Mouse (Mus musculus) gastrocnemius, adult 8-10 months (tissue): Measurements from ENCODE around the gene Fam71b. TPM values are rescaled to one million over a fixed set of nuclear protein-coding genes. Genes with fewer than 3 reads are reported as not detected.

Experiments
- DNase-seq, 2 experiments: peaks; one replicate each; pipeline ENCODE4 v3.0.0; 2022; ENCODE audit warnings: low spot score in 2 of 2
- total RNA-seq, 4 experiments: library from RNA; stranded (reverse); gene quantifications; 2 replicates each; pipeline ENCODE4 v1.2.4; 2022

Fam71b gene
- not detected for total RNA-seq

DNA sequence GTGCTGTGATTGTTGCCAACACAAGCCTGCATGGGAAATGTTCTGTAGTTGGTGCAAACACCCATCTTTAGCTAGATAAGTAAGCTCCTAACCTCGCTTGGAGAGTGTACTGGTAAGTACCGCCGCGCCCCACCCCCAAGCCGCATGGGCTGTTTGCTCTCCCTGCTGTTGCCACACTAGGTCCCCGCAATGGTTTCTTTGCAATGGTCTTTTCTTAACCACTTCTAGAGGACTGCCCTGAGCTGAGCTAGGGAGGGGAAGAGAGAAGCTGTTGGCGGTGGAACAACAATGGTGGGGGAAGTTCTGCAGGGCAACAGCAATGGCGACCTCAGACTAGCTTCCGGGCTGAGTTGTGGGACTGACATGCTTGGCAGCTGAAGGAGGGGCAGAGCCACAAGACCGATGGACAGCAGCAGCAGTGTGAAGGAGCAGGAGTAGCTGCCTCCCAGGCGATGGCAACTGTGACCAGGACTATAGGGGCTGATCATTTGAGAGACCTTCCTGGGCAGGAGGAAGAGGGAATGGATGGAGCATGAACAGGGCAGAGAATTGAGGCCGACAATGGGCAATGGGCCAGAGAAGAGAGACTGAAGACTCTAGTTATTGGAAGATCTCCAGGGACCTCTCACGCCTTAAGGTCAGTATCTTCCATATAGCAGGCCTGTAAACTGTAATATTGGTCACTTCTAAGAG lies at the start of gene Fam71b:
Fam71b (plus strand) TSS at position 393 of the 693 bp plus-strand sequence.
- no peak for DNase-seq

DNA sequence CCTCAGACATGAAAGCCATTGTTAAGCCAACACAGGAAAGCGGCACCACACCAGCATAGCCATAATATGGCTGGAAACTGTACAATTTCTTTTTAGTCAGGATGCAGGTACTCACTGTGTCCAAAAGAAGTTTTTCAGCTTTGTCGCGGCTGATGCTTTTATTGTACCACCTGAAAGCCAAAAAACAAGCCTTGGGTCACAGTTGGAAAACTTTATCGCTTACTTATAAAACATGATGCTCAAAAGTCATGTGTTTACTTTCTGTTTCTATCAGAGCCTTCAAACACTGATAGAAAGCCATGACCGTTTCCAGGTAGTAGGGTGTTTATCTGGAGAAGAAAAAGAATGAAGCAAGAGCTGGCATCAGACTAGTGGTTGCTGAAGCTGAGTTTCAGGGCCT lies 48.6 kb upstream of the Fam71b start:
- DNase-seq = no peak

DNA sequence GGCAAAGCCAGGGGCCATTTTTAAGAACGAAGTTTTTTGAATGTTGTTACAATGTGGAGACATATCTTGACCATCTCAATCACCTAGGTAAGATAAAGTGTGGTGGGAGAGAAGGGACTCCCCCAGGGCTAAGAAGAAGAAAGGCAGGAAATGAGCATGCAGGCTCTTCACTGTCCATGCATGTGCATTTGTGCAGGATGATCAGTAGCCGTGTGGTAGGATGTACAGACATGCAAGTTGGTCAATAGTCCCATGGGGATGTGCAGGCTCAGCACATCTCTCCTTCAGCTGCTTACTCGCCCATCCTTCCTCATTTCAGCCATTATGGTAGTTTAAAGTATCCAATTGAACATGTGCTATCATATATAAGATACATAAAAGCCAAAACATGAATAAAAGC lies 47.9 kb upstream of the Fam71b start:
- DNase-seq = no peak

DNA sequence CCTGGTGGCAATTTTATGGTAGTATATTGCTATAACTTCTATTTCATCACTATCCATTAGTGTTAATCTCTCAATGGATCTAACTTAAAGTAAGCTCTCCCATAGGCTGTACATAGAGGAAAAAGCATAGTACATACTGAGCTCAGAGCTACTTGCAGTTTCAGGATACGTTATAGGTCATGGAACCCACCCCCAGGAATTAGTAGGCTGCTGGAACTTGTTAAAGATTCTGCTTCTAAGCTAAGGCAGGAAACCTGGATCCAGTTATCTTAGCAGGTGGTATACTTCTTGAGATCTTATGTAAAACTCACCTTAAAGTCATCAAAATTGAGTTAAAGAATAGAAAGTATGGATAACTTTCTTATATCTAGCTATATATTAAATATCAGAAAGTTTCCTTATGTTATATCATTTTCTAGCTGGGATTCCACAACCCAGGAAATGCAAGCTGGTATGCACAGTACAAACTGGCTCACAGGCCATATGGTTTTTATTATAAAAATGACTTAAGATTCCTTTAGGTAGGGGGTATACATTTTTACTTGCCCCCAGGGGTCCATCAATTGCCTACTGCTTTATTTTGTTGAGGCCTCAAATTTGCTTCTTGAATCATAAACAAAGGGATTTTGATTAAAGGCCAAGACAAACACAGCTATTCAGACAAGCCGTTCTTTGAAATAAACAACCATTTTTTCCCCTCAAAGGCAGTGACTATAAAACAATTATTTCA lies 46.5 kb upstream of the Fam71b start:
- DNase-seq = no peak

DNA sequence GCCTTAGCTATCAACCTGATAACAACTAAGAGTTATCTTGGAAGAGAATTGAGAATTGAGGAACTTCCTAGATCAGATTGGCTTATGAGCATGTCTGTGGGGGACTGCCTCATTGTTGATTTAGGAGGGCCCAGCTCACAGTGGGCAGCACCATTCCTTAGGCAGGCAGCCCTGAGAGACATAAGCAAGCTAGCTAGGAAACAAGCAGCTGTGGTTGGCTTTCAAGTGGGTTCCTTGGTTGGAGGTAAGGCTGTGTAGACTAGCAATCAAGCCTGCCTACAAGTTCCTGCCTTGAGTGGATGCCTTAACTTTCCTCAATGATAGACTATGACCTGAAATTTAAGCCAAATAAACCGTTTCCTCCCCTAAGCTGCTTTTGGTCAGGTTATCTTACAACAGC lies 38.0 kb upstream of the Fam71b start:
- DNase-seq = no peak

DNA sequence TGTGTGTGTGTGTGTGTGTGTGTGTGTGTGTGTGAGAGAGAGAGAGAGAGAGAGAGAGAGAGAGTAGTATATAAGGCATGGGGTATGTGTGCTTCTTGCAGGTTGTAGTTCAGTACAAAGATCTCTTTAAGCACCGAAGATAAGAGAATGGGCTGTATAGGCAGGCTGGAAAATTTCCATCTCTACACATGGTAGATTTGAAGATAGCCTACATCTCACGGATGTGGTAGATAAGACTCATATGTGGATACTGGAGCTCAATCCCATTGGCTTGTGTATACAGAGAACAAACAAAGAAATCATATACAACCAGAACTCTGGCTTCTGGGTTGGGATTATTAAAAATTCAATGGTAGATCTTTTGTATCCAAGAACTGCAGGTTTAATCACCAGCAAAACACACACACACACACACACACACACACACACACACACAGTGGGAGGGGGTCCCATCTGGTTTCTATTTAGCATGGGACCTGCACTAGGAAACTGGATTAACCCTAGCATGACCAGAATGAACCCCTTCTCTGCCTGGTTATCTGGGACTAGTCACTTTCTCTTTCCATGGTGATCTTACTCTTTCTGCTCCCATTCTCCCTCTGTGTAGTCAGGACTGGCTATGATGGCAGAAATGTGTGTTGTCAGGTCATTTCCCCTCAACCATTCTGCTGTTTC lies 35.2 kb upstream of the Fam71b start:
- no peak for DNase-seq

DNA sequence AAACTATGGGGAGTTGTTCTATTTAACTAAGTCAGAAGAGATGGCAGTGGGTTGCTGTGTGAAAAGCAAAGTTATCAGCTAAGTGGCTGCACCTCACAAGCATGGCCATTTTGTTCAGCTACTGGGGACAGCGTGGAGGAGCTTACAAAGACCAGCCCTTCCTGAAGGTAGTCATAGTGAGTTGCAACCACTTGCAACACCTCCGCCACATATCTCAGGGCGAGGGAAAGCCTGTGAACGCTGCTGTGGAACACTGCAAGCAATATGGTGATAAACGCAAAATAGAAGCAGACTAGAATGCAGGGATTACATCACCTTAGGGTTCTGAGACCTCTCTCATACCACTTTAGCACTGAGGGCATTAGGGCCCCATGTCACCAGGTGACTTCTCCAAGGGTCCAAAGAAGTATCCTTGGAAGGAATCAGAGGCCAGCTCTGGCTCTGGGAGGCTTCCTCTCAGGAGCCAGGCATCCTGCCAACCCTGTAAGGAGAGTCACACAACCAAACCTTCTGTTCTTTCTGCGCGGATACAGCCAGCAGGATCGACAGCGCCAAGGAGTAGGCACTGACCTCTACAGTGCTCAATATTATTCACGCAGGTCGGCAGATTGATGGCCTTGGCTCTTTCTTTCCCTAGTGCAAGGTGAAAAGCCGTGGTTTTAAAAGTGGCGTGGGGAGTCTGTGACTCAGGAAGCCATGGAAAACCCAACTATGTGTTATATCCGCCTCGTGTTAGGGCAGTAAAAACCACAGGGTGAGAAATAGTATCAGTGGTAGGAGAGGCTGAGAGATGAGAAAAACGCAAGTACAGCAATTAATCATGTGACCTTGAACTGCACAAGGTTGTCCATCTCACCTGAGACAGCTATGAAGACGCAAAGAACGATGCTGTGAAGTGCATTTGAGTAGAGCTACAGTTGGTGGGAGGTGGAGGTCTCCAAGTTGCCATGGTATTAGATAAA lies 34.0 kb upstream of the Fam71b start:
- DNase-seq = no peak

DNA sequence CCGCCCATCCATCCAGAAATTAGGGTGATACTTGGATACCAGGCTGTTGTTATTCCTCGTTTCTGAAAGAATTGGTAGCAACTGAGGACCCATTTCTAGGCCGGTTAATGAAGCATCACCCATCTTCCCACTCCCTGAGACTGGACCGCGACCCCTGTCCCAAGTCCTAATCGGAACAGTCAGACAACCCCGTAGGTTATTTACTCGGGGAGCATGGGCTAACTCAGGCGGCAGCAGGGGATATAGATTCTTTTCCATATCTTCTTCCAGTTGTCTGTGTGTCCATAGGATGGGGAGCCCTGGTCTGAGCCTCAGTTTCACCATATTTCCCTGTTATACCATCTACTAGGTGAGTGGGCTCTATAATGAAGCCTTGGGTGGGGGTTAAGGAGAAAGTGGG lies 32.5 kb upstream of the Fam71b start:
- DNase-seq = no peak

DNA sequence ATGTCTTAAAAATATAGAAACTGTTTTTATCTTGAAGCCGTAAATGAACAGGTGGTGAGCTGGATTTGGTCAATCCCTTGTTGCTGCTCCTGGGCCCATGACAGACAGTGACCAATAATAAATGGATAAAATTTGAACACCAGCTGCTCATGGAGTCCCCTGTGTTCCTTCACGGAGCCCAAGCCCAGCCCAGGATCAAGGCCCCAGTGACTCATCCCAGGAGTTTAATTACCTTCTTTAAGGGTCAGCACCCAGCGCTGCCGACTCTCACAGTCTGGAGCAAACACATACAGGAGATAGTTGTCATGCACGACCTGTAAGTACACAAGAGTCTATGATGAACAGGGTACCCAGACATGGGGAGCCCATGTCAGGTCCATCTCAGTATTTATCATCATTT lies 30.6 kb upstream of the Fam71b start:
- no peak for DNase-seq

DNA sequence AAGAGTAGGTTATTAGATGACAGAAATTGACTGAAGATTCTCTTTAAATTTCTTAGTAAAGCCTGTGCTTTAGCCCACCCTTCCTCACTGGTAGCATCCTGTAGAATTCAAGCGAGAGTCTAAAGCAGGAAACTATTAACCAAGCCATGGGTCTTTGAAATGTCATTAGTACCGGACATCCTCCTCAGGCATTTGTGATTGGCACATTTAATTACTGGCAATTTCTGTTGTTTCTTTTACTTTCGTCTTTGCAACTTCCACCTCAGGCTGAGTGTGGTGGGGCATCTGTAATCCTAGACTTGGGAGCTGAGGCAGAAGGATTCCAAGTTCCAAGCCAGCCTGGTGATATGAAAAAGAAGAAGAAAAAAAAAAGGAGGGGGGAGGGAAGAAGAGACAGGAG lies 30.0 kb upstream of the Fam71b start:
- no peak for DNase-seq

DNA sequence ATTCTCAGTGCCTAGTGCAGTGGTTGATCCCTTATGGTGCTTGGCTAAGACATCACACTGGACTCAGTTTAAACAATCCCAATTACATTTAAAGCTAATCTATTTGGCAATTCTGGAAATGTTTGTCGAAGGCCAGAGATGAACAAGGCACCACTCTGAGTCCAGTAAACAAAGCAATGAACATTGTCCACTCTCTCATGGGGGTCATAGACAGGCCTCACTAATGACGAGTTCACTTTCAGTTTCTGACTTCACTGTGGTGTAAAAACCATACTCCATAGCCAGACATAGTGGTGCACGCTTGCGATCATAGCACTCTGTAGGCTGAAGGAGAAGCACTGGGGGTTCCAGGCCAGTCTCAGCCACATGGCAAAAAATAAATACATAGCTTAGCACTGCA lies 25.9 kb upstream of the Fam71b start:
- DNase-seq = no peak

DNA sequence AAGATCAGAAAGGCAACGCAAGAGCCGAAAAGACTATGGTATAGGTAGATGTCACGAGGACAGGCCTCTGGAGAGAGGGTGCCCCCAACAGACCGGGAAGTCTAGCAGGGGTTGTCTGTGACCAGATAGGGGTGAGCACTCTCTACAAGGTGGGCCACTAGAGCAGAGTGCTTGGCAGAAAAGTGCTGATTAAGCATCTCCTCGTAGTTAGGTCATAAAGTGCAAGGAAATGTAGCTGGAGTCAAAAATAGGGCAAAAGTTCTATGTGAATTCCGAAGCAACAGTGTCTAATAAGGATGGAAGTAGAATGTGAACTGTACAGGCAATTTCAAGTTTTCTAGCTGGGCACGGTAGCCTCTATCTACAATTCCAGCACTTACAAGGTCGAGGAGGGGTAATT lies 25.1 kb upstream of the Fam71b start:
- no peak for DNase-seq

DNA sequence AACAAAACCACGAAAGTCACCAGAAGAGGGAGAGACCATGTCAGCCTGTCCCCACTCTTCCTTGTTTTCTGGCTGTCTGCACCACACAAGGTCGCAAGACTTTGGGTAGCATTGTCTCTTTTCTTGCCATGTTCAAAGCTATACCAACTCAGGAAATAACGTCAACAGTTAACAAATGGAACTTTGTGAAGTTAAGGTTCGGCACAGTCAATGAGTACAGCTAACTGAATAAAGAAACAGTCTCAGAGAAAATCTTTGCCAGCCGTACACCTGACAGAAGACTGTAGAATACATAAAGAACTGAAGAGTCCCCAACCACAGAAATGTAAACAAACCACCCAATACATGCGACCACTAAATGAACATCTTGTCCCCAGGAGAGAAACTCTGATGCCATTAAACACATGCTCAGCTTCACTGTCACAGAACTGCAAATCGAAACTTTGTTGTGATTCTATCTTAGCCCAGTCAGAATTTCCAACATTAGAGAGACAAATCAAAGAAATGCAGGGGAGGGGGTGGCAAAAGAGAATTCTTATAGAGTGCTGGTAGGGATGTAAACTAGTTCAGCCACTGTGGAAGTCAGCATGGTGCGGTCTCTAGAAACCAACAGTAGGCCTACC lies 23.9 kb upstream of the Fam71b start:
- DNase-seq = no peak

DNA sequence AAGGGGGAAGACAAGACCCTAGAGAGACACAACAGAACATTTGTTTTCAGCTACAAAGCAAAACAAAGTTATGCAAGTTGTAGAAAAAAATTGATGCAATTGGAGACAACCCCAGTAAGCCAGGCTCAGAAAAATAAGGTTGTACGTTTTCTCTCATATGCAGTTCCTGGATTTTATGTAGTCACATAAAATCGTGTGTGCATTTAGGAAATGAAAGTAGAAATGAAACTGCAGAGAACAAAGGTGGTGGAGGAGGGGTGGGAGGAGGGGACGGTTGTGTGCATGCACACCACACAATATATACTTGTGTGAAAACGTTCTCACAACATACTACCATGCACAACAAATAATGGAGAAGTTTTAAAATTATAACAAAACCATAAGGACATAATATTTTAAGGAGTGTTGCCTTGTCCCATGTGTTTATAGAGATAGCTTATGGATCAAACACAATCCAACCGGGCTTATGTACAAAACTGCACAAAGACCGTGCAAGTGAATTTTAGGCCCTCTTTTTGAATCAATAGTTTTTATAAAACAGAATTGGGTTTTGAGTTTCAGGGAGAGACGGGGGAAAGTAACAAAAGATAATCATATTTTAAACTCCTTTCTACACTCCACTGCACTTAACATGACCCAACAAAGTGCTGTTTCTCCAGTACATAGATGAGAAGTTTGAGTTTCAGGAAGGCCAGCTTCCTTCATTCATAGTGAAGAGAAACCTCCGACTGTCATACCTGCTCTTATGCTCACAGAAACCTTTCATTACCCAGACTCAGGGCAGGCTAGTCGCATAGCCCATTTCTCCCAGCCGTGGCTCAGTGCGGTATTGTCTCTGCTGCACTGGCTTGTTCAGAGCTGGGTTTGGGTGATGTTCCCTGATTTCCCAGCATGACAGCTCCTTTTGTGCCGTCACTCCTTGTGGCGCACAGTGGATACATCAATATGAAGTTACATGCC lies 23.0 kb upstream of the Fam71b start:
- DNase-seq = no peak

DNA sequence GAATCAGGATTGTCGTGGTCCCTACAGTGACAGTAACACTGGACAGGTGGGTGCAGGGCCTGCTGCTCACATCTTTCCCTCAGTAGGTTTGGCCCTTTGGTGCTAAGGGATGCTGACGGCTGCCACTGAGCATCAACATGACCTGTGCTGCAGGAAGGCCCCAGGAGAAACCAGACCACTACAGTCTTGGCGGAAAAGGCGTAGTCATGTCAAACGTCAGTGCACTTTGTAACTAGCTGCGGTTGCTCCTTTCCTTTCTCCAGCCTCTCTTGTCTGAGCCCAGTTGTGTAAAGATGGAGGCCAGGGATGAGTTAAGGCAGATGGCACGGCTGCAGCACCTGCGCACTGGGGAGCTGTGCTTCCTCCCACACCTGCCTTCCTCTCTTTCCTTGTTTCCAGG lies 21.3 kb upstream of the Fam71b start:
- DNase-seq = no peak

DNA sequence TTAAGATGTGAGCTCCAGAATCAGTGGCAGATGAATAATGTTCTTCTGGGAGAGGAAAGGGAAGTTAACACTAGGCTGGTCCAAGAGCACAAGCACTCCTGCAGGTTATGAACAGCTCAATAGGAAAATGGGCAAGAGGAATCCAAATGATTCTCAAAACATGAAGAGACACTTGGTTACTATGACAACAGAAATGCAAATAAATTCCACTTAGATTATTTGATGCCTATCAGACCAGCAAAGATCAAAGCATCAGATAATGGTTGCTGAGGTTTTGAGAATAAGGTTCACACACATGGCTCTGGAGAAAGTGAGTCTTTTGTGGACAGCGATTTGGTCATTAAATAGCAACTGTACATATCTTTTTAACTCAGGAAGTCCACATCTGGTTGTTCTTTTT lies 19.0 kb upstream of the Fam71b start:
- DNase-seq = no peak

DNA sequence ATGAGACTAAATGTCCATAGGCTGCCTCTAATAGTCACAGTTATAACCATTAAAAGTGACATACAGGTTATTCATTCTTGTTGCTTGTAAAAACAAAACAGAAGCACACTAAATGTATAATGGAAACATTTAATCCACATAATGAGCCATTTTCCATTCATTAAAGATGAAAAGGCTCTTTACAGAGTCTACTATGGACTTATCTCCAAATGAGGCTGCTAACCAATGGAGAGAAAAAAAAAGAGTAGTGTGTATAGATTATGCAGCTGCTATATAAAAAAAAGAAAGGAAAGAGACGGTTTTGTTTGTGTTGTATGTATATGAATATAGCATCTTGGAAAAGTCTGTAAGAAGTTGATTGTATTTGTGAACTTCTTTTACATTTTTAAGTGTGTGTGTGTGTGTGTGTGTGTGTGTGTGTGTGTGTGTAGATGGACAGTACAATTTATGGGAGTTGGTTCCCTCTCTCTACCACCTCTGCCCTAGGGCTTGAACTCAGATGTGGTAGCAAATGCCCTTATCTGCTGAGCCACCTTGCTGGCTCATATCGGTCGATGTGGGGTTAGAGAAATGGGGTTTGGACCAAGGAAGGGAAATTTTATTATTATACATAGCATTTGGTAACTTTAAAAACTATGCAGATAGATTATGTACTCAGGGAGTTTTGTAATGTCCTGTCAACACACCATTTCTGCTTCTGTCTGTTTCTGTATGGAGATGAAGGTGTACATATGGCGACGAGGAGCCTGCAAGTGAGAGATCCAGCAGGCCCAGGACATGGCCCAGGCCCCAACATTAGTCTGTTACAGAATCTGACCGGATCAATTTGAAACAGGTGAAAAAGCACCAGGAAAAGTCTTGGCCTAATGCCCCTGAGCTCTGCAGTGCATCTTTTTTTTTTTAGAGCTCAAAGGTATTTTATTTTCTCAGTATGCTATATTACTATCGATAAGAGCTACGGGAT lies 18.3 kb upstream of the Fam71b start:
- DNase-seq = no peak

DNA sequence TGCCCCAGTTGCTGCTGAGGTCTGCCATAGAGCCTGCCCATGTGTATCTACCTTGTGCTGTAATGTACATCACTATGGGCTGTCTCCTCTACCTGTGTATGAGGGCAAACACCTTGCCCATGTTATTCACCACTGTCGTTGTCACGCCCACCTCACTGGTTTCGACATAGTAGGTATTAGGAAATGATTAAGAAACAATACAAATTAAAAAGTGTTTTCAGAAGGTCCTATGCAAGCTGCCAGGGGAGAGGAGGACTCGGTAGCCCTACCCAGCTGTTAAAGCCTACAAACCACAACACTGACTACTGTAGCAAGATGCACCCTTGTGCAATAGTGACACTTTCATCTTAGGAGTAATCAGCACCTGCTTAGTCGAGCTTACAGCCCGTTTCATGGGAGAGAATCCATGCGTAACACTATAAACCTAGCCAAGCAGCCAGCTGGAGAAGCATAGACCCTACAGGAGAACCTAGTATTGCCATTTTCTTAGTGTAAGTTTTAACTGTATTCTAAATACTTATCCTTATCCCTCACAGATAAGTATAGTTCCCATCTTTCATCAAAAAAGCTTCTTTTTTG lies 16.2 kb upstream of the Fam71b start:
- DNase-seq = no peak
